Mouse (Mus musculus) testis, postnatal 10 days (tissue): Measurements from ENCODE around the gene Gm5294.

ENCODE experiments used
- DNase-seq: peaks from one replicate; pipeline ENCODE4 v3.0.0; 2021; ENCODE audit warnings: low spot score

The Gm5294 gene

DNA sequence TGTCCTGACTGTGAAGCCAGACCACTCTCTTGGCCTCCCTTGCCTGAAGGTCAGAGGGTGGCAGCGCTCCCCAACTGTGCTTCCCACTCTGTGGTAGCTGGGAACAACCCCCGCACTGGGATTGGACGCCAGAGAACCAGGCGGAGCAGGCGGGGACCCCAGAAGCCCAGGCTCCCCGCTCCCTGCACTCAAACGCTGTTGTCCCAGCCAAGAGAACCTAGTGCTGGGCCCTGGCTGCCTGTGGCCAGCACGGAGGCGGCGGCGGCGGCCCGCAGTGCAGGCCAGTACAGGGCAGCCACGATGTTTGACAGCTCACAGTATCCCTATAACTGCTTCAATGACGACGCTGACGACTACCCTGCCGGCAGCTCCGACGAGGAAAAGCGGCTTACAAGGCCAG is at the start of gene Gm5294:
TSS of gene Gm5294 (plus strand) at position 301 of the 400 bp plus-strand sequence.
- DNase-seq: no peak

DNA sequence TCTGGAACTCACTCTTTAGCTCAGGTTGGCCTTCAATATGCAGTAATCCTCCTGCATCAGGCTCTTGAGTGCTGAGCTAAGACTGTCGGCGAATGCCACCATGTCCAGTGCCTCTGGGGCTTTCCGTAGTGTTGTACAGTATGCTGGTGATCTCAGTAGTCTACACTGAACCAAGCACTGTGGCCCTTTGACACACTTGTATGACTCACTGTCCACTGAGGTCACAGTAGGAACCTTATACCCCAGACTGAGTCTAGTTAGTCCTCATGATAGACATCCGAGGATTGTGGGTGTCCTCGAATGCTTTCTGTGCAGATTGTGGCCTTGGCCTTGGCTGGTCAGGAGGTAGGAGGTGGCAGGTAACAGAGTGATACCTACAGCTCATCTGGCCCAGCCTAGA is 44.8 kb upstream of the Gm5294 start:
- no peak for DNase-seq

DNA sequence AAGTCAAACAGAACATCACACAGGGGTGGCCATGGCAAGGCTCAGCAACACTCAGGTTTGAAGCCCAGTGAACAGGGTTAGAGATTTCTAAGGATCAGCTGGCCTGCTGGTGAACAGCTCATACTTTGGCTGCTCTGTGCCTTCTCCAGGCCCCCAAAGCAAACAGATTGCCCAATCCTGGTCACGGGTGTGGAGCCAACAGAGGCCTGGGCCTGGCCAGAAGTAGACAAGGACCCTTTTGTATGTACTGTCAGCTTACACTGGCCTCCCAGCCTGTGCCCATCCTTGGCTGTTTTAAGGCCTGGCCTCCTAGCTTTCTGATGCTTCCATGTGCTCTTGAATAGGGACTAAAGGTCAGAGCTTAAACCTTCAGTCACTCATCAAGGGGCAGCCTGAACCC is 43.5 kb upstream of the Gm5294 start:
- DNase-seq: no peak

GRCm38 (mm10) chr5:138778731-138779463 is 41.0 kb upstream of the Gm5294 start:
- peak; percentile 57 for DNase-seq

DNA sequence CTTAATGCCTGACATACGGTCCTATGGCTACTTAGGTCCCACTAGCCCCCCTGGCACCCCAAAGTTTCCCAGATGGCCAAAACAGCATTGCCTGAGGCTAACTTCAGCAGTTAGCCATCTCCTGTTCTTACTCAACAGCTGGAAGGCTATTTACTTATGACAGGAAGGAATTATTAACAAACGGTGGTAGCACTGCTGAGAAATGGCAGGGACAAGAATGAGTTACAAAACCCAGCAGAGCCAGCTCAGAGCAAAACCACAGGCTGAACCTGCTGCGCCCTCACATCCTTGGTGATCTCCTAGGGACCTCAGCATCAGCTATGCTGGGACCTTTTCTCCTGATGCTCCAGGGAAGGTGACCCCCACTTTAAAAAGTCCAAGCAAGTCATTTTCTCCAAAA is 40.2 kb upstream of the Gm5294 start:
- no peak for DNase-seq

DNA sequence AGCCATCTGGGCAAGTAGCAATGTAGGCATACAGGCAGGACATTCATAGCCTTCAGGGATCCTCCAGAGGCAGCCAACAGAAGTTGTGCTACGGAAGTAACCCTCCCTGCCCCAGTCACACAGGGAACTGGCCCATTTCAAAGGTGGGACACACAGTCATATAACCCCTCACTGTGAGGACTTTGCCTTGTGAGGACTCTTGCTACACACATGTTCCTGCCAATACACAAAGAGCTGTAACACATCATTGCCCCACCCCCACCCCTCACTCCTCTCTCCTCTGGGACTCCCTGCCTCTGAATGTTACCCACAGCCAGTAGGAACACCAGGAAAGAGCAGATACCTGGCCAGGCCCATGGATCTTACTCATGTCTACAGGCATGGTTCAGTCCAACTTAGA is 37.2 kb upstream of the Gm5294 start:
- no peak for DNase-seq

DNA sequence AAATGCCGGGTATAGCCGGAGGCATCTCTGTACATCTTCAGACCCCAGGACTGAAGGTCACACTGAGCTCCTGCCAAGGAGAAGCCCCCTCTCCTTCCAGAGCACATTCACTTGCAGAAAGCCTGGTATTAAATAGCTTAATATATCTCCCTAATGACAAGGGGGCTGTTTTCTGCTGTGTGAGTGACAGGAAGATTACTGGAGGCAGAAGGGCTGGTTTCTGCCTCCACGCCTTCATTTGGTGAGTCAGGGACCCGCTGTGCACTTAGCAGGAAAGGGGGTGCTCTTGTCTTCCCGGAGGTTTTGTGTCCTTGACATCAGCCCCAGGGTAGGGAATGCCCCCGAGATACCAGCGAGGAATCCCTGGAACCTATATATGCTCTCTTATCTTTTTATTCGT is 36.7 kb upstream of the Gm5294 start:
- DNase-seq: no peak

GRCm38 (mm10) chr5:138785986-138786515 is 33.8 kb upstream of the Gm5294 start:
- no peak for DNase-seq

DNA sequence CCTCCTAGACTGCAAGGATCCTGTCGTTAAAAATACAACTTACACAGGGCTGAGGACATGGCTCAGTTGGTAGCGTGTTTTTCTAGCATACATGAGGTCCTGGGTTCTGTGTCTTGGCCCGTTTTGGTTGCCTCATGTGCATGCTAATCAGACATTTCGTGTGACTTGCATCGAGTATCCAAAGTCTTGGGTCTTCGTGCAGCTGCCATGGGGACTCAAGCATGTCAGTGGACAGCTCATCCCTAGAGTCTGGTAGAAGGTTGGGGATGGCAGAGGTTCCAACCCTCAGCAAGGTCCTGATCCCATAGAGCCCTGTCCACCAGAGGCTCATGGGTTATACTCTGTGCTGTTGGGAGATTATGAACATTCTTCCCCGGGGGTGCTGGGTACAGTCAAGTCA is 32.2 kb upstream of the Gm5294 start:
- DNase-seq: no peak

DNA sequence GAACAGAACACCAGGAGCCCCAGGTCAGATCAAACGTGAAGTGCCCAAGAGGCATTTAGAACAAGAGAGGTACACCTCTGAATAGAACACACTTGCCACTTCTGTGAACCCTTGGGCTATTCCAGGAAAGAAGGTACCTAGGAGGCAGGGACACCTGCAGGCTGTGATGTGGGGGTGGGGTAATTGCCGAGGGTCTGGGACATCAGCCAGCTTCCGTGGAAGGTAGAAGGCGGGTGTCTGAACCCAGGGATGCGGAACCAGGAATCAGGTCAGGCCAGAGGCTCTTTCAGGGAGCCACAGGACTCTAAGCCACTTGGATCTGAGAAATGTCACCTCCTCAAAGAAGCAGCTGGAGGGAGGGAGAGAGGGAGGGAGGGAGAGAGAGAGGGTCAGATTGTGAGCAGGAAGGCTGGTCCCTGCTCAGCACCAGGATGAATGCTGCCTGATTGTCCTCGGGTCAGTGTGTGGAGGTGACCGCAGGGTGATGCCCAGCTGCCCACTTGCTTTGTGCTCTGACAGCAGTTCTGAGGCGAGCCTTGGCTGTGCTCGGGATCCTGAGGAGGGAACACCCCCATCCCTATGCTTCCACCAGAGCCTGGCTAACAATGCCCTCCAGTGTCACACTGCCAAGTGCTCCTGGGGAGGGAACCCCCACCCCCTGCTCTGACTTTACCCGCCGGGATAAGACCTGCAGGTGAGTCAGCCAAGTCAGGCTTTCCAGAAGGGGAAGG is 31.2 kb upstream of the Gm5294 start:
- peak; percentile 53 for DNase-seq

- DNase-seq: no peak
Measured at GRCm38 (mm10) chr5:138790954-138791480, 28.9 kb upstream of the Gm5294 start.

GRCm38 (mm10) chr5:138801588-138802116 is 18.2 kb upstream of the Gm5294 start:
- DNase-seq: no peak

- DNase-seq: no peak
Measured at GRCm38 (mm10) chr5:138804286-138804685, 15.6 kb upstream of the Gm5294 start.

DNA sequence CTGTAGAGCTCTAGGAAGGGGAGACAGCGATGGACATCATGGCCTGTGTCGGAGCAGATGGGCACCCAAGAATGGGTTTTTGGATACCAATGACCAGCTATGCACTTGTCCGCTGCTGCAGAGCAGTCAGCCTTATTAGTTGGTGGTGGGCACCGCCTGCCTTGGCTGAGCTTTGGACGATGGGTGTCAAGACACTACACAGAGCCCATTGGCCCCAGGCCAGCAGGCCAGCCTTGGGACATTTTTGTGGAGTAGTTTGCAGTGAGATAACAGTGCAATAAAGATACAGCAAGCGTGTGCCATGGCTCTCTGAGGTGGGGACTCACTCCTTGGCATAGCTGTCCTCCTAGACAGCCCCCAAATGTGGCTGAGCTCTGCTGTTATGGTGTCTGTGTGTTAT is 10.1 kb upstream of the Gm5294 start:
- DNase-seq: peak; percentile 54

DNA sequence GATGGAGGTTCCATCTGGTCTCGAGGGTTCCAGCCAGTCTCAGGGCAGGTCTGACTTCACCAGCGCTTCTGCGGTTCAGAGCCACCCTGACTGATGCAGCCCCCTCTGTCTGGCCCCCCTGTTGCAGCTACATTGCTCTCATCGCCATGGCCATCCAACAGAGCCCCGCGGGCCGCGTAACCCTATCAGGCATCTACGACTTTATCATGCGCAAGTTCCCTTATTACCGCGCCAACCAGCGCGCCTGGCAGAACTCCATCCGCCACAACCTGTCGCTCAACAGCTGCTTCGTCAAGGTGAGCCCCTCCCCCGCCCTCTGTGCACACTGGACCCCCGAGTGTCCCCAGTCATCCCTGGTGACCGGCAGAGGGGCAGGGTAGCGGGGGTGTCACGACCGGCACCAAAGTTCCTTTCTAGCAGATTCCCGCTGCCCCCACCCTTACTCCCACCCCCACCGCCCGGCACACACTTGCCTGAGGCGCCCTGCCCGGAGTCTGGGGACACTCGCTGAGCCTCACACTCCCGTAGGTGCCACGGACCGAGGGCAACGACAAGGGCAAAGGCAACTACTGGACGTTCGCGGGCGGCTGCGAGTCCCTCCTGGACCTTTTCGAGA is 945 bp downstream of the Gm5294 start:
- DNase-seq: peak; percentile 55

GRCm38 (mm10) chr5:138825090-138825489 is 5.2 kb downstream of the Gm5294 start:
- DNase-seq: no peak

GRCm38 (mm10) chr5:138833406-138833805 is 13.5 kb downstream of the Gm5294 start:
- DNase-seq: peak; percentile 67

GRCm38 (mm10) chr5:138834910-138835309 is 15.0 kb downstream of the Gm5294 start:
- no peak for DNase-seq

DNA sequence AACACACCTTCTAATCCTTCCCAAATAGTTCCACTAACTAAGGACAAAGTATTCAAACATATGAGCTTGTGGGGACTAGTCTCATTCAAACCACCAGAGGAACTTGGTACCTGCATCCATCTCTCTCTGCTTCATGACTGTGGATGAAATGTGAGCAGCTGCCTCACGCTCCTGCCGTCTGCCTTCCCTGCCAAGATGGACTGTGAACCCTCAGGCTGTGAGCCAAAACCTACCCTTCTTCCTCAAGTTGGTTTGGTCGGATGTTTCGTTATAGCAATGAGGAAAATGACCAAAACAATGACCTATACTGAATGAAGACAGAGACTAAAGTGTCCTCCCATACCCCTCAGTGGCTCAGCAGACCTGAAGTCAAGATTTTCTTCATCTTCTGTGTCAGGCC is 21.1 kb downstream of the Gm5294 start:
- DNase-seq: no peak

DNA sequence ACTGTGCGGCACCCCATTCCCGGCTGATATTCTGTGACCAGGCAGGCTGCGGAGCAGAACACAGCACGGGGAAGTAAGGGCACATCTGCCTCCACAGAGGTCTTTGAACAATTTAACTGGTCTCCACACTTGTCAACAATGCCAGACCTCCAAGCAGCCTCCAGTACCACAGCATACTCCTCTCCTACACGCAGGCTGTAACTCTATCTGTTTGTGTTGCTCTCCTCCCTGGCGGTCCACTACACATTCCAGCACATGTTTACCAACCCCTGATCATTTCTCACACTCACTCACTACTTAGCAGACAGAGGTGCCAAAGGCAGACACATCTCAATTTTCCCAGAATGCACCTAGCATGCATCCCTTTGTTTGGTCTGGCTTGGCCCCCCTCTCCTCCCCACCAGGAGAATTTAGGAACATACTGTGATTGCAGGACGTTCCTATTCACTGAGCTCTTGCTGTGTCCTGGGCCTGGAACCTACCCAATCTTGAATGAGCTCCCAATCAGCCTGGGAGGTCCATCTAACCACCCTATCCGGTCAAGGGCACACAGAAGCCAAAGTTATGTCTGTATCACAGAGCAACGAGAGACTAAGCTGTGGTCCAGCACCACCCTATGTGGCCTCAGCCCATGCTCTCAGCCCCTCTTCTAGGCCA is 23.4 kb downstream of the Gm5294 start:
- DNase-seq: no peak

- DNase-seq: peak; percentile 63
Measured at GRCm38 (mm10) chr5:138846506-138846905, 26.6 kb downstream of the Gm5294 start.

DNA sequence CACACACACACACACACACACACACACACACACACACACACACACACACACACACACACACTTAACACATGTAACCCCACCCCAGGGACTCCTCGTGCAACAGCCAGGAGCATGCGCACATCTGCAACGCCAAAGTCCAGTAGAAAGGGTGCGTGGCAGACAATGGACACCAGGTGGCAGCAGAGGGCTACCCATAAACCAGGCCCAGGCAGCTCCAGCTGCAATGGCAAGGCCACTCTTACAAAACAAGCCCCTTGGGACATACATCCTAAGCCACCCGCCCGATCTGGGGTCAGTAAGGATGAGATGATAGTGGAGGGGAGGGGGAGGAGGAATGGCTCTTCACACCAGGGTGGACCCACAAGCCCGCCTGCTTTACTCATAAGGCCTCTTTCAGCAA is 28.2 kb downstream of the Gm5294 start:
- DNase-seq: peak; percentile 93
